Mouse (Mus musculus) olfactory bulb, adult 2 months (tissue): ENCODE data around the gene Mc1r.

Experiments
- CTCF ChIP-seq: fragments of 200-500 bp; IDR thresholded peaks from 2 replicates; pipeline ENCODE4 v1.5.1; 2012; ENCODE audit warnings: low read depth, mild to moderate bottlenecking, low read length, moderate library complexity; ENCODE audit not compliant: insufficient read depth
- POLR2A ChIP-seq: fragments of 200-500 bp; IDR thresholded peaks from 2 replicates; pipeline ENCODE4 v1.6.1; 2012; ENCODE audit warnings: mild to moderate bottlenecking, low read depth, low read length, moderate library complexity; ENCODE audit not compliant: insufficient read depth

GRCm38 (mm10) chr8:123361082-123361739 lies 45.7 kb upstream of the Mc1r start:
- TF ChIP-seq POLR2A (no peak), CTCF (no peak)
